Mouse (Mus musculus) limb, embryonic 13.5 days (tissue): Measurements from ENCODE around the gene Slc25a36. TPM values are rescaled to one million over a fixed set of nuclear protein-coding genes. Genes with fewer than 3 reads are reported as not detected.

Source experiments
- ATAC-seq: fragments of 200-750 bp; cut with Nextera tagmentation; 2 replicates; pipeline ENCODE4 v1.8.0; 2017; ENCODE audit warnings: low read depth, moderate number of reproducible peaks, moderate TSS enrichment; ENCODE audit not compliant: low FRiP score
- H3K27ac ChIP-seq: fragments of 300-500 bp; sonication (generic); 2 replicates; pipeline ENCODE4 v1.5.1; 2015; ENCODE audit warnings: inconsistent platforms, mild to moderate bottlenecking, moderate library complexity
- H3K27me3 ChIP-seq: fragments of 300-500 bp; sonication (generic); 2 replicates; pipeline ENCODE4 v1.6.1; 2015; ENCODE audit warnings: mild to moderate bottlenecking, inconsistent platforms
- H3K36me3 ChIP-seq: fragments of 300-500 bp; sonication (generic); 2 replicates; pipeline ENCODE4 v1.6.1; 2015; ENCODE audit warnings: inconsistent platforms, mild to moderate bottlenecking, moderate library complexity
- H3K4me1 ChIP-seq: fragments of 300-500 bp; sonication (generic); 2 replicates; pipeline ENCODE4 v1.6.1; 2015; ENCODE audit warnings: inconsistent platforms
- H3K4me2 ChIP-seq: fragments of 300-500 bp; sonication (generic); replicated peaks from 2 replicates; pipeline ENCODE4 v1.6.1; 2015; ENCODE audit warnings: inconsistent platforms, mild to moderate bottlenecking, moderate library complexity
- H3K4me3 ChIP-seq: fragments of 300-500 bp; sonication (generic); 2 replicates; pipeline ENCODE4 v1.5.1; 2015; ENCODE audit warnings: moderate library complexity, mild to moderate bottlenecking, inconsistent platforms
- H3K9ac ChIP-seq: fragments of 300-500 bp; sonication (generic); 2 replicates; pipeline ENCODE4 v1.6.1; 2015; ENCODE audit warnings: mild to moderate bottlenecking, inconsistent platforms
- H3K9me3 ChIP-seq: fragments of 300-500 bp; sonication (generic); 2 replicates; pipeline ENCODE4 v1.6.1; 2016; ENCODE audit warnings: inconsistent platforms
- WGBS: fragments of 180-500 bp; shearing (Covaris S2); methylation state at CpG from one replicate; pipeline ENCODE4 v1.1.7; 2015; 5-methylcytosine and 5-hydroxymethylcytosine counted together
- polyA plus RNA-seq: library from polyadenylated mRNA; unstranded; fragments of >200 nt; fragmentation: Nextera tagmentation; extraction: Ambion mirVana; gene quantifications from 2 replicates; pipeline ENCODE4 v1.2.1, GENCODE M21; 2015

Gene Slc25a36
- polyA plus RNA-seq, 1 experiment from 2014 or later: 101 TPM

GRCm38 (mm10) chr9:97067761-97068160, 43.2 kb downstream of the Slc25a36 start:
- H3K4me2 ChIP-seq: no peak overlapping the region
- WGBS: 79% methylated on average over 6 of the region's 6 CpGs
- H3K4me1 ChIP-seq: peaks cover 30% of the 10 kb centered on the region
- no peak overlapping the region for H3K27ac ChIP-seq
- no peaks in the 10 kb centered on the region for H3K9me3 ChIP-seq
- H3K27me3 ChIP-seq: no peaks in the 10 kb centered on the region
- no peak for ATAC-seq
- H3K9ac ChIP-seq: no peak overlapping the region
- H3K36me3 ChIP-seq: peaks cover 2% of the 10 kb centered on the region; the same call in 1 of the 2 replicates
- no peak overlapping the region for H3K4me3 ChIP-seq

DNA sequence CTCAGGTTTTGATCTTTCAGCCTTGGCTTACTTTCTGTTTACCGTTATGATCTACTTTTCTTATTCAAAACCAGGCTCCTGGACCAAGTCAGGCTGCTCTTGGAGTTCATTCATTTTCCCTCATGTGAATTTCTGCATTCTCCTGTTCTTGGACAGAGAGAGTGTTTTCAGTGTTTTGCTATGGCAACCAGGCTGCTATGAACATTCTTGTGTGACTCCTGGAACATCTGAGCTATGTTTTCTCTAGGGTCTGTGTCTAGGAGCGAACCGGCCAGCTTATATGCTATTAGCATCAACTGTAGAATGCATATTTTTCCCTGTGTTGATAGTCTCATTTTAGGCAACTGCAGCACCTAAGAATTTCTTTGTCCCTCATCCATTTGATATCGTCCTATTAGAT, 45.1 kb downstream of the Slc25a36 start:
- Histone ChIP-seq H3K27me3 (no peaks in the 10 kb centered on the region), H3K4me1 (peaks cover 30% of the 10 kb centered on the region), H3K9ac (no peak overlapping the region), H3K4me3 (no peak overlapping the region), H3K36me3 (no peaks in the 10 kb centered on the region), H3K27ac (no peak overlapping the region), H3K9me3 (no peaks in the 10 kb centered on the region), H3K4me2 (no peak overlapping the region)
- peak; percentile 33; the same call in 1 of the 2 replicates for ATAC-seq
- WGBS: 56% methylated on average over 4 of the region's 4 CpGs

- Histone ChIP-seq H3K27ac (no peak overlapping the region), H3K4me2 (no peak overlapping the region), H3K36me3 (no peaks in the 10 kb centered on the region), H3K9me3 (no peaks in the 10 kb centered on the region), H3K4me3 (no peak overlapping the region), H3K27me3 (no peaks in the 10 kb centered on the region), H3K9ac (no peak overlapping the region), H3K4me1 (peaks cover 30% of the 10 kb centered on the region)
- ATAC-seq: no peak
- 56% methylated on average over 5 of the region's 5 CpGs for WGBS
Observed at GRCm38 (mm10) chr9:97065216-97065615, 45.7 kb downstream of the Slc25a36 start.

DNA sequence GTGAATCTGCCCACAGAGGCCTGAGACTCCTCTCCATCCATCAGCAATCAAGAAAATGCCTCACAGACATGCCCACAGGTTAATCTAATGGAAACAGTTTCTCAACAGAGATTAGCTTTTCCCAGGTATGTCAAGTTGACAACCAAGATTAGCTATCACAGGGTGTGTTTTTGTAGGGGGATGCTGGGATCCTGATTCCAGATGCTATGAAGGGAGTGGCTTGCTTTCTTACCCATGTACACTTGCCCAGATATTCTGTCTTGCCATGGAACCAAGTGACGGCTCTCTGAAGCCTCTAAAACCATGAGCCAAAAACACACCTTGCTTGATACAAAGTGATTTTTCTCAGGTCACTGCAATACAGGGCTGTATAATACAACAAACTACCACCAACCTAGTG, 46.8 kb downstream of the Slc25a36 start:
- Histone ChIP-seq H3K9ac (no peak overlapping the region), H3K4me3 (no peak overlapping the region), H3K4me2 (no peak overlapping the region), H3K36me3 (no peaks in the 10 kb centered on the region), H3K27ac (no peak overlapping the region), H3K9me3 (no peaks in the 10 kb centered on the region), H3K27me3 (no peaks in the 10 kb centered on the region), H3K4me1 (peaks cover 30% of the 10 kb centered on the region)
- ATAC-seq: no peak
- WGBS: 81% methylated on average over 1 of the region's 1 CpGs

GRCm38 (mm10) chr9:97061696-97062095, 49.3 kb downstream of the Slc25a36 start:
- no peak for ATAC-seq
- peaks cover 22% of the 10 kb centered on the region for H3K4me1 ChIP-seq
- H3K4me3 ChIP-seq: no peak overlapping the region
- no peak overlapping the region for H3K27ac ChIP-seq
- 96% methylated on average over 9 of the region's 9 CpGs for WGBS
- H3K9ac ChIP-seq: no peak overlapping the region
- no peaks in the 10 kb centered on the region for H3K36me3 ChIP-seq
- H3K27me3 ChIP-seq: no peaks in the 10 kb centered on the region; the same call in 1 of the 2 replicates
- H3K4me2 ChIP-seq: no peak overlapping the region
- H3K9me3 ChIP-seq: no peaks in the 10 kb centered on the region

DNA sequence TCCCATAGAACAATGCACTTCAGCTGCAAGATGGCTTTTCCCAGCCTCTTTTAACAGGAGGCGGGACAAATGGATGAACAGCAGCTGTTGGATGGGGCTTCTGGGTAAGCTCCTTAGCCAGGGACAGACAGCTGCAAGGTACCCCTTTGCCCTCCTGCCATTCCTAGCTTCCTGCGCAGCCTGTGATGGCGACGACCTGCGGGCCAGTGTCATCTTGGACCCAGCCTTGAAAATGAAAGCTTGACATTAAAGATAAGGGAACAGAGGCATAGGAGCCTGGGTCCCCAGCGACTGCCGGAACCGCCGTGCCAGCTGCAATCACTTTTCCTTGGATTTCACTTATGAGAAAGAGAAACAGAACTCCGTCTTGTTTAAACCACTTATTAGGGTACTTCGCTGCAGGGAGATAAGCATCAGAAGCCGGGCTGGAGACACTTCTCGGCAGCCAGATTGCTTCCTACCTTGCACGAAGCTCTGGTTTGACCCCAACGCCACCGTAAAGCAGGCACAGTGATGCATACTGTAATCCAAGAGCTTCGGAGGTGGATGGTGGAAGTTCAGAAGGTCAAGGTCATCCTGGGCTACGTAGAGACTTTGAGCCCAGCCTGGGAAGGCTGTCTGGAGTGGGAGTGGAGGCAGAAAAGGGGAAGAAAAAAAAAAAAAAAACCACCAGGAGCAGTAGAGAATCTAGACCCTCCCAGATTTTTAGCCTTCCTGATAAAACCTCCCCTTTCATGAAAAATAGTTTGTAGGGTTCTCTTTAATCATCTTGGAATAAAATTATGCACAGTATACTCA, 54.2 kb downstream of the Slc25a36 start:
- Histone ChIP-seq H3K9me3 (no peaks in the 10 kb centered on the region), H3K4me3 (peak overlapping the region; percentile 8), H3K27ac (no peak overlapping the region), H3K4me1 (peaks cover 9% of the 10 kb centered on the region), H3K27me3 (peaks cover 6% of the 10 kb centered on the region; the same call in 1 of the 2 replicates), H3K36me3 (no peaks in the 10 kb centered on the region), H3K4me2 (peak overlapping the region; percentile 44), H3K9ac (no peak overlapping the region)
- peak; percentile 70; the same call in 1 of the 2 replicates for ATAC-seq
- WGBS: 35% methylated on average over 18 of the region's 18 CpGs

DNA sequence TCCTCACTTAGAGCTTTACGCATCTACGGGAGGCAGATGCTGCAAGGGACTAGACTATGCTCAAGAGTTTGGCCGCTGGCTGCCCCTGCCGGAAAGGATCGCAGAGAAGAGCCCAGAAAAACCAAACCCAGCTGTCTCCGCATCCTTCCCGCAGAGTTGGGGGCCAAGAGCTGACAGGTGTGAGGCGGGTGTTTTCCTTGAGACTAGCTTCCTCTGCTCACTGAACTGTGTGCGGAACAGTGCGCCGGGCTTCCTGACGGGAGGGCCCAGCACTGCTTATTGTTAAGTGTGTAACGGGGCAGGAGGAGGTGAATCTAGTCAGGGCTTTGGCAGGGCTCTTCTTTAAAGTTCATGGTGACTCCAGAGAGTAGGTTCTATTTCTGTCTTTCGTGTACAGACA, 55.1 kb downstream of the Slc25a36 start:
- Histone ChIP-seq H3K27me3 (peaks cover 6% of the 10 kb centered on the region; the same call in 1 of the 2 replicates), H3K4me2 (no peak overlapping the region), H3K36me3 (no peaks in the 10 kb centered on the region), H3K27ac (no peak overlapping the region), H3K4me3 (no peak overlapping the region), H3K9ac (no peak overlapping the region), H3K4me1 (peaks cover 13% of the 10 kb centered on the region), H3K9me3 (no peaks in the 10 kb centered on the region)
- WGBS: 72% methylated on average over 14 of the region's 14 CpGs
- ATAC-seq: no peak

DNA sequence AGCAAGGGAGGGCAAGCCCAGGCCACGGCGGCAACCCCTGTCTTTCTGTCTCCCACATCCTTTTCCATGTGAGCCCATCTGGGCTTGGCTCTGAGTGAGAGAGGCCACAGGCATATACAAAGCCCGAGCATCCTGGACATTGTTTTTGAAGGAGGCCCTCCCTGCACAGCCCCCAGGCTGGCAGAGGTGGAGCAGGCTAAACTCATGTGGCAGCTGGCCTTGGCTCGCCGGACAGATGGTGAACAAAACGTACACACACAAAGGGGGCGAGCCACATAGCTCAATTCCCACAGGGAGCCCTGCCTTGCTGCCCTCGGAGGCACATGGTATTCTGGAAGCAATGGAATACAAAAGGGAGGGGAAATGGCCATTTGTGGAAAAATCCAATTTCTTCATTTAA, 59.8 kb downstream of the Slc25a36 start:
- H3K36me3 ChIP-seq: no peaks in the 10 kb centered on the region
- no peak overlapping the region for H3K9ac ChIP-seq
- WGBS: 37% methylated on average over 8 of the region's 8 CpGs
- ATAC-seq: no peak
- 0 out of 2 replicates have a peak, but pooled peaks cover 5% of the 10 kb centered on the region for H3K9me3 ChIP-seq
- H3K27me3 ChIP-seq: peaks cover 4% of the 10 kb centered on the region; the same call in 1 of the 2 replicates
- H3K4me1 ChIP-seq: peaks cover 5% of the 10 kb centered on the region
- H3K4me3 ChIP-seq: no peak overlapping the region
- no peak overlapping the region for H3K27ac ChIP-seq
- H3K4me2 ChIP-seq: no peak overlapping the region

- Histone ChIP-seq H3K4me1 (peaks cover 3% of the 10 kb centered on the region), H3K36me3 (no peaks in the 10 kb centered on the region), H3K9me3 (0 out of 2 replicates have a peak, but pooled peaks cover 5% of the 10 kb centered on the region), H3K4me2 (no peak overlapping the region), H3K27me3 (no peaks in the 10 kb centered on the region), H3K9ac (no peak overlapping the region), H3K27ac (no peak overlapping the region), H3K4me3 (no peak overlapping the region)
- no peak for ATAC-seq
- 86% methylated on average over 4 of the region's 4 CpGs for WGBS
Observed at GRCm38 (mm10) chr9:97046240-97046639, 64.7 kb downstream of the Slc25a36 start.

DNA sequence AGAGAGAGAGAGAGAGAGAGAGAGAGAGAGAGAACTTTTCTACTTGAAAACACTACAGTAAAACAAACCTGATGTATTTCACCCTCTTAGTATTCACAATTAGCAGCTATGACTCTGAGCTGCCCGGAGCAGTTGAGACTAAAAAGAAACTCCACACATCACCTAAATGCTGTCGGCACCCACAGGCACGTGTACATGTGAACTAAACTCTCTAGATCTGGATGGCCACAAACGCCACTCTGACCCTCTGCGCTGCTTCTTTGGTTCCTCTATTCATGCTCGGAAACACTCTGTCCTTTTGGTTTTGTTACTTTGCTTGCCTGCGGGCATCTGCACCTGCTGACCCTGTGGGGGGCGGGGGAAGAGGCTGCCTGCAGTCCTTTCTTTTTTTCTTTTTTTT, 69.3 kb downstream of the Slc25a36 start:
- WGBS: 88% methylated on average over 8 of the region's 8 CpGs
- Histone ChIP-seq H3K4me2 (no peak overlapping the region), H3K27me3 (no peaks in the 10 kb centered on the region), H3K9ac (no peak overlapping the region), H3K4me3 (no peak overlapping the region), H3K27ac (no peak overlapping the region), H3K9me3 (no peaks in the 10 kb centered on the region), H3K36me3 (no peaks in the 10 kb centered on the region), H3K4me1 (0 out of 2 replicates have a peak, but pooled peaks cover 3% of the 10 kb centered on the region)
- ATAC-seq: no peak

GRCm38 (mm10) chr9:97038010-97038409, 72.9 kb downstream of the Slc25a36 start:
- Histone ChIP-seq H3K4me1 (0 out of 2 replicates have a peak, but pooled peaks cover 3% of the 10 kb centered on the region), H3K27me3 (peaks cover 3% of the 10 kb centered on the region; the same call in 1 of the 2 replicates), H3K4me2 (no peak overlapping the region), H3K4me3 (no peak overlapping the region), H3K27ac (no peak overlapping the region; the same call in 1 of the 2 replicates), H3K9ac (no peak overlapping the region), H3K9me3 (no peaks in the 10 kb centered on the region), H3K36me3 (no peaks in the 10 kb centered on the region)
- 77% methylated on average over 3 of the region's 3 CpGs for WGBS
- no peak for ATAC-seq

DNA sequence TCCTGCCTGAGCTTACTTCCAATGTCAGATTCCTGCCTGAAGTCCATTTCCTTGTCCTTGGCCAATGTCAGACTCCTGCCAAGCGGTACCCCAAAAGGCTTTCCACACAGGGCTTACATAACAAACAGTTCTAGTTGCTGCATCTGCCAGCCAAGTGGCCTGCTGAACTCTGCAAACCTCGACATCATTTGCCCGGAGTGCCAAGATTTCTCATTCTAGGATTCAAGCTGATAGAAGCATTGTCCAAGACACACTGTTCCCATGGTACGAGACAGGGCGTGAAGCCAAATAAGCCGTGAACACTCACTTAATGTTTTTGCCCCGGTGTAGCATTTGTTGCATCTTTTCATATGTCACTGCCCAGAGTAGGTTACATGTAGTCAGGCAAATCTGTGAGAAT, 74.3 kb downstream of the Slc25a36 start:
- 0 out of 2 replicates have a peak, but pooled peaks cover 3% of the 10 kb centered on the region for H3K4me1 ChIP-seq
- no peak overlapping the region for H3K4me2 ChIP-seq
- H3K27me3 ChIP-seq: peaks cover 3% of the 10 kb centered on the region; the same call in 1 of the 2 replicates
- WGBS: 89% methylated on average over 7 of the region's 7 CpGs
- H3K4me3 ChIP-seq: no peak overlapping the region
- no peaks in the 10 kb centered on the region for H3K36me3 ChIP-seq
- no peak overlapping the region for H3K9ac ChIP-seq
- ATAC-seq: no peak
- no peaks in the 10 kb centered on the region for H3K9me3 ChIP-seq
- H3K27ac ChIP-seq: no peak overlapping the region
